Mouse (Mus musculus) liver, embryonic 14.5 days (tissue): ENCODE results near the gene Dock8. TPM values are rescaled to one million over a fixed set of nuclear protein-coding genes. Genes with fewer than 3 reads are reported as not detected.

Experiments
- ATAC-seq: fragments of 200-750 bp; cut with Nextera tagmentation; 2 replicates; pipeline ENCODE4 v1.8.0; 2017; ENCODE audit warnings: moderate number of reproducible peaks, mild to moderate bottlenecking, moderate library complexity; ENCODE audit not compliant: insufficient read depth
- DNase-seq, 3 experiments: peaks; one replicate each; pipeline ENCODE4 v3.0.0-alpha.2; 2012 to 2013; ENCODE audit warnings: low read depth in 3 of 3, low spot score in 3 of 3
- H3K27ac ChIP-seq: fragments of 300-500 bp; sonication (generic); 2 replicates; pipeline ENCODE4 v1.5.1; 2014; ENCODE audit warnings: moderate library complexity, mild to moderate bottlenecking, control low read depth, inconsistent platforms
- H3K27me3 ChIP-seq: fragments of 300-500 bp; sonication (generic); 2 replicates; pipeline ENCODE4 v1.6.1; 2014; ENCODE audit warnings: mild to moderate bottlenecking, low read length, moderate library complexity; ENCODE audit not compliant: control insufficient read depth, insufficient read depth
- H3K36me3 ChIP-seq: fragments of 300-500 bp; sonication (generic); replicated peaks from 2 replicates; pipeline ENCODE4 v1.6.1; 2014; ENCODE audit warnings: low read depth; ENCODE audit not compliant: control insufficient read depth, insufficient read depth
- H3K4me1 ChIP-seq, 2 experiments: fragments of 200-500 bp in 1 of 2; fragments of 300-500 bp in 1 of 2; sonication (generic) in 1 of 2; replicated peaks; 2 replicates each; pipeline ENCODE4 v1.6.1; 2012 to 2014; ENCODE audit warnings: antibody characterized with exemption in 1 of 2, inconsistent platforms in 1 of 2, low read length in 1 of 2; ENCODE audit not compliant: control insufficient read depth in 2 of 2, insufficient read depth in 2 of 2
- H3K4me2 ChIP-seq: fragments of 300-500 bp; sonication (generic); 2 replicates; pipeline ENCODE4 v1.6.1; 2014; ENCODE audit warnings: low read depth, mild to moderate bottlenecking, control low read depth, moderate library complexity
- H3K4me3 ChIP-seq, 2 experiments: fragments of 200-500 bp in 1 of 2; fragments of 300-500 bp in 1 of 2; sonication (generic) in 1 of 2; 2 replicates each; pipeline ENCODE4 v1.5.1; 2012 to 2014; ENCODE audit warnings: low read depth in 2 of 2, low read length in 2 of 2, mild to moderate bottlenecking in 2 of 2, control low read depth in 1 of 2, inconsistent platforms in 1 of 2, moderate library complexity in 1 of 2; ENCODE audit not compliant: insufficient read depth in 1 of 2
- H3K9ac ChIP-seq: fragments of 300-500 bp; sonication (generic); replicated peaks from 2 replicates; pipeline ENCODE4 v1.6.1; 2014; ENCODE audit warnings: mild to moderate bottlenecking, control low read depth, moderate library complexity
- H3K9me3 ChIP-seq: fragments of 300-500 bp; sonication (generic); 2 replicates; pipeline ENCODE4 v1.6.1; 2016; ENCODE audit warnings: low read length, mixed read lengths; ENCODE audit not compliant: control insufficient read depth
- CTCF ChIP-seq: IDR thresholded peaks from 2 replicates; pipeline ENCODE4 v1.5.1; 2016; ENCODE audit warnings: antibody characterized with exemption, low read depth, control low read depth
- EP300 ChIP-seq: IDR thresholded peaks from 2 replicates; pipeline ENCODE4 v1.6.1; 2016; ENCODE audit warnings: antibody characterized with exemption, low read depth
- WGBS: fragments of 180-500 bp; shearing (Covaris S2); extraction: QIAGEN DNeasy Blood & Tissue Kit; methylation state at CpG from one replicate; pipeline ENCODE4 v1.1.7; 2014; ENCODE audit not compliant: insufficient replicate concordance; 5-methylcytosine and 5-hydroxymethylcytosine counted together
- polyA plus RNA-seq, 2 experiments: library from polyadenylated mRNA; depleted of rRNA in 1 of 2; stranded (reverse) in 1 of 2; unstranded in 1 of 2; fragments of >200 nt; fragmentation: Nextera tagmentation in 1 of 2; extraction: Ambion mirVana in 1 of 2; gene quantifications; 2 replicates each; pipeline versions ENCODE4 v1.2.1 to v1.2.3; 2012 to 2014

Gene Dock8
- polyA plus RNA-seq, 2 experiments, result 3.4 to 5.9 TPM

DNA sequence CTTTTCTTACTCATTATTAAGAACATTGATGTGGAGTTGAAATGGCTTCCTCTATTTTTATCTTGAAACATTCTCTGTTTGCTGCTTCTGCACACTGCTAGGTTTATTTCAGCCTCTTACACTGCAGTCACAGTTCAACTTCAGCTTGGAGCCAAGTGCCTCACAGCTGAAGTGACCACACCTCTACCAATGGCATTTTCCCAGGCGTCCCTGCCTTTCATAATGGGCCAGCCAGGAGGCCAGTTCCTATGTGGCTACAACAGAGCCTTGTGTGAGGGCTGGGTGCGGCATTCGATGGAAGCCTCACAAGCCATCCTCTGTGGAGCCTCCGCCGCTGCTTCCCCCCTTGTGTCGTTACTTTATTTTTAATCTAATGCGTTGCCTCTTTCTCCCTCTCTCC lies 78.3 kb downstream of the Dock8 start:
- Histone ChIP-seq H3K27me3 (no peaks in the 10 kb centered on the region), H3K9ac (no peak overlapping the region), H3K4me1 (no peaks in the 10 kb centered on the region), H3K27ac (no peak overlapping the region), H3K4me3 (no peak overlapping the region), H3K36me3 (no peaks in the 10 kb centered on the region), H3K4me2 (no peak overlapping the region), H3K9me3 (no peaks in the 10 kb centered on the region)
- WGBS, result 85% methylated on average over 7 of the region's 7 CpGs
- no peak for TF ChIP-seq CTCF
- no peak for TF ChIP-seq EP300
- ATAC-seq (no peak), DNase-seq (no peak)

DNA sequence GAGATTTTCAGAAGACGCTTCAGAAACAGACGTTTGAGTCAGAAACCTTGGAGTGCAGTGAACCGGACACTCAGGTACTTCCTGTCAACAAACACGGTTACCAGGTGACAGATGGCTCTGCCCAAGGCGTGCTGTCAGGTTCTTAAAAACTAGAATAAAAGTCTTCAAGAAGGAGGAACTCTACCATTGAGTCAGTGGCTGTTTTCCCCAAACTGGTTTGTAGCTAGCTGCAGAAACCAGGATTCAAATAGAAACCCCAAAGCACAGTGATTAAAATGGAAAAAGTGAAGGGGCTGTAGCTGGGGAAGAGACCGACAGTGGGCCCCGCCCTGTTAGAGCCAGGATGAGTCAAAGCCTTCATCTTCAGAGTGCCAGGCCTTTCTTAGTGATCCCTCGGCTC lies 78.8 kb downstream of the Dock8 start:
- WGBS, result 72% methylated on average over 8 of the region's 8 CpGs
- Histone ChIP-seq H3K27ac (no peak overlapping the region), H3K9ac (no peak overlapping the region), H3K4me3 (no peak overlapping the region), H3K4me1 (no peaks in the 10 kb centered on the region), H3K27me3 (no peaks in the 10 kb centered on the region), H3K4me2 (no peak overlapping the region), H3K9me3 (no peaks in the 10 kb centered on the region), H3K36me3 (no peaks in the 10 kb centered on the region)
- no peak for DNase-seq
- no peak for ATAC-seq
- TF ChIP-seq EP300 (no peak), CTCF (no peak)

DNA sequence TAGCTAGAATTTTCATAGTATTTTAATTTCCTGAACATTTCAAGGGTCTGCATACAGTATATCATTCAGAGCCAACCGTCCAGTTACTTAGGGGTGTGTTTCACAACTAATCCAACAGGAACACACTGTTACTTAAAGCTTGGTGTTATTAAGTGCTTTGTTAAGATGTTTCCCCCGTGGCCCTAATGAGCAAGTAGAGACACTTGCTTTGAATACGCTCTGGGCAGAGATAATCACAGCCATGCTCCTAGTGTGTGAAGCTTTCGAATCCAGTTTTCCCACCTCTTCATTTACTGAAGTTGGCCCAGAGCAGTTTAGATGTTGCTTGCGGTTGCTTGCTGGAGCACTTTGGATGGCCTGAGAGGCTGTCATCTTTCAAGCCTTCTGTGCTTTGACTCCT lies 80.8 kb downstream of the Dock8 start:
- no peaks in the 10 kb centered on the region for H3K27me3 ChIP-seq
- no peak overlapping the region for H3K4me3 ChIP-seq
- no peak overlapping the region for H3K4me2 ChIP-seq
- no peaks in the 10 kb centered on the region for H3K4me1 ChIP-seq
- H3K9ac ChIP-seq, result no peak overlapping the region
- DNase-seq (no peak), ATAC-seq (no peak)
- TF ChIP-seq EP300 (no peak), CTCF (no peak)
- H3K9me3 ChIP-seq, result no peaks in the 10 kb centered on the region
- H3K36me3 ChIP-seq, result no peaks in the 10 kb centered on the region
- WGBS, result 68% methylated on average over 5 of the region's 5 CpGs
- H3K27ac ChIP-seq, result no peak overlapping the region

DNA sequence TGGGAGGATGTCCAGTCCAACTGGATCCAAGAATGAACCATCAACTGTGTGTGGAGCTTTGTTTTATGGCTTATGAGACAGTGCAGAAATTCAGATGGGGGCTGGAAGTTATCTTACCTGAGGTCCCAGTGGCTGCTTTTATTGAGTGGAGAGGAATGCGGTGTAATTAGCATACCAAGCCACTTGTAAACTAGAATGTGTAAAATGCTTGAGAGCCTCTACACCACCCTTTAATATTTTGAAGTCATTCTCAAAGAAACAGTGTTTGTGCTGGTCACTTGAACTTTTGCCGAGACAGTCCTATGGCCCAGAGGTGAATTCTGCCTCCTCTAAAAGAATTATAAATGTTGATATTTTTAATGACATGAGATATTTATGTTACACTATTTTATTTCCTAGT lies 83.5 kb downstream of the Dock8 start:
- 77% methylated on average over 2 of the region's 2 CpGs for WGBS
- no peaks in the 10 kb centered on the region for H3K4me1 ChIP-seq
- H3K36me3 ChIP-seq, result no peaks in the 10 kb centered on the region
- no peak for TF ChIP-seq EP300
- no peak for TF ChIP-seq CTCF
- H3K9ac ChIP-seq, result no peak overlapping the region
- H3K27ac ChIP-seq, result no peak overlapping the region
- no peak overlapping the region for H3K4me3 ChIP-seq
- H3K4me2 ChIP-seq, result no peak overlapping the region
- no peaks in the 10 kb centered on the region for H3K9me3 ChIP-seq
- DNase-seq (no peak), ATAC-seq (no peak)
- H3K27me3 ChIP-seq, result no peaks in the 10 kb centered on the region

DNA sequence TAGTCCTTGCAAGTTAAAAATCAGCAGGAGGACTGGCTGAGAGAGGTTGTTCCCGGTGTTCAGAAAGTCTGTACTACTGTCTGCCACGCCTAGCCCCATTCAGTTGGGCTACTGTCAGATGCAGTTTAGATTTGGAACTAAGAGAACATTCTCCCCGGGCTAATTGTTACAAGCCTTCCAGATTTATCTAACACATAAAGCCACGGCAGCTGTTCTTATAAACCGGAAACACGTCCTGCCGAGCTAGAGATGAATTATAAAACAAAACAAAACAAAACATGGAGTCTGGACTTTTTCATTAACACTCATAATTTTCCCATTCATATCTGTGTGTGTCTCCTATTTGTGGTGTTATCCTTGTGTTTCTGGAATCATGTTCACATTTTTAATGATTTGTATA lies 87.8 kb downstream of the Dock8 start:
- TF ChIP-seq EP300 (no peak), CTCF (no peak)
- Histone ChIP-seq H3K27ac (no peak overlapping the region), H3K4me1 (0 out of 4 replicates have a peak, but pooled peaks cover 0 to 2% of the 10 kb centered on the region in 2 experiments), H3K36me3 (no peaks in the 10 kb centered on the region), H3K9ac (no peak overlapping the region), H3K4me2 (no peak overlapping the region), H3K4me3 (no peak overlapping the region), H3K27me3 (no peaks in the 10 kb centered on the region), H3K9me3 (no peaks in the 10 kb centered on the region)
- ATAC-seq, result no peak
- no peak for DNase-seq
- WGBS, result 68% methylated on average over 7 of the region's 7 CpGs

DNA sequence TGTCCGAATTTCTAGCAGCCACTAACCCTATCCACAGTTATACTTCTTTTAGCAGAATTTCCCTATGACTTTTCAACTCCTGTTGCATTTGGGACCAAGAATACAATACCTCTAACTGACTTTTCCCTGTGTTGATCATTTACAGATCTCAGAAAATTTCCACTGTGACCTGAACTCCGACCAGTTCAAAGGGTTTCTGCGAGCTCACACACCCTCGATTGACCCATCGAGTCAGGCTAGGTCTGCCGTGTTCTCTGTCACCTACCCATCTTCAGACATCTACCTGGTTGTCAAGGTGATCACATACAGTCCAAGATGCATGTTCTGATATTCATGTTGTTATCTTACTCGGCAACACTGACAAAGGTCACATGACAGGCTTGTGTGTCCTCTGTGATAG lies 90.4 kb downstream of the Dock8 start:
- ATAC-seq (no peak), DNase-seq (no peak)
- Histone ChIP-seq H3K36me3 (no peaks in the 10 kb centered on the region), H3K27me3 (no peaks in the 10 kb centered on the region), H3K27ac (no peak overlapping the region), H3K4me3 (no peak overlapping the region), H3K4me1 (0 out of 4 replicates have a peak, but pooled peaks cover 0 to 5% of the 10 kb centered on the region in 2 experiments), H3K9me3 (no peaks in the 10 kb centered on the region), H3K9ac (no peak overlapping the region), H3K4me2 (no peak overlapping the region)
- TF ChIP-seq EP300, result no peak
- no peak for TF ChIP-seq CTCF
- WGBS, result 71% methylated on average over 7 of the region's 7 CpGs
